Mouse (Mus musculus): ENCODE measurements at regions not wholly inside any gene's neighbourhood (a gene's known extent, or its start where the extent isn't known, plus 50 kb on each side); places are given as distances from the start of the nearest gene placed in this dataset.

- H3K79me2 ChIP-seq (ENCODE audit: control insufficient read depth, insufficient read depth, low read length, poor library complexity): no peaks in the 10 kb centered on the region
- H3K27me3 ChIP-seq (ENCODE audit: control insufficient read depth in 1 of 2, insufficient read depth in 2 of 2, low read length in 2 of 2): no peaks in the 10 kb centered on the region
- DNase-seq (ENCODE audit: low read depth, low spot score): no peak
- TF ChIP-seq MAZ (IDR thresholded peaks at IDR 0.05; ENCODE audit: low read depth, low read length): no peak
- TF ChIP-seq GATA1 (IDR thresholded peaks at IDR 0.05; ENCODE audit: low read depth, low read length): no peak
- TF ChIP-seq POLR2AphosphoS5 (IDR thresholded peaks at IDR 0.05; ENCODE audit: borderline replicate concordance, low read depth, low read length): no peak
- TF ChIP-seq NELFE (IDR thresholded peaks at IDR 0.05; ENCODE audit: low read depth, low read length): no peak
- TF ChIP-seq UBTF (IDR thresholded peaks at IDR 0.05; ENCODE audit: borderline replicate concordance, insufficient read depth, low read depth, low read length): no peak
- no peak for TF ChIP-seq TBP (IDR thresholded peaks at IDR 0.05; ENCODE audit: low read depth, low read length)
- TF ChIP-seq CHD1 (IDR thresholded peaks at IDR 0.05; ENCODE audit: low read depth, low read length): no peak
- no peak for TF ChIP-seq RCOR1 (IDR thresholded peaks at IDR 0.05; ENCODE audit: low read depth, low read length)
- no peaks in the 10 kb centered on the region for H3K4me1 ChIP-seq (ENCODE audit: control insufficient read depth in 1 of 2, insufficient read depth in 2 of 2, low read length in 2 of 2)
- H3K36me3 ChIP-seq (ENCODE audit: control insufficient read depth in 1 of 2, insufficient read depth in 2 of 2, low read length in 2 of 2): no peaks in the 10 kb centered on the region
- no peaks in the 10 kb centered on the region for H3K9me3 ChIP-seq (replicated peaks; ENCODE audit: insufficient read depth, low read length)
- H3K4me3 ChIP-seq (ENCODE audit: control insufficient read depth in 1 of 2, insufficient read depth in 1 of 2, low read depth in 2 of 2, low read length in 2 of 2): no peak overlapping the region
- no peak overlapping the region for H3K27ac ChIP-seq (ENCODE audit: control insufficient read depth, low read depth, low read length)
- no peak overlapping the region for H3K9ac ChIP-seq (ENCODE audit: control insufficient read depth, low read depth, low read length, poor library complexity, severe bottlenecking)
Measured at GRCm38 (mm10) chr4:54588704-54589103, 356.1 kb upstream of the Zfp462 start.

GRCm38 (mm10) chr4:54601671-54602512 lies 343.0 kb upstream of the Zfp462 start:
- DNase-seq (ENCODE audit: low read depth, low spot score): no peak
- Histone ChIP-seq H3K79me2 (ENCODE audit: control insufficient read depth, insufficient read depth, low read length, poor library complexity) (no peaks in the 10 kb centered on the region), H3K27me3 (ENCODE audit: control insufficient read depth in 1 of 2, insufficient read depth in 2 of 2, low read length in 2 of 2) (no peaks in the 10 kb centered on the region), H3K9ac (ENCODE audit: control insufficient read depth, low read depth, low read length, poor library complexity, severe bottlenecking) (no peak overlapping the region), H3K27ac (ENCODE audit: control insufficient read depth, low read depth, low read length) (no peak overlapping the region), H3K9me3 (replicated peaks; ENCODE audit: insufficient read depth, low read length) (no peaks in the 10 kb centered on the region), H3K4me1 (ENCODE audit: control insufficient read depth in 1 of 2, insufficient read depth in 2 of 2, low read length in 2 of 2) (no peaks in the 10 kb centered on the region), H3K4me3 (ENCODE audit: control insufficient read depth in 1 of 2, insufficient read depth in 1 of 2, low read depth in 2 of 2, low read length in 2 of 2) (no peak overlapping the region), H3K36me3 (ENCODE audit: control insufficient read depth in 1 of 2, insufficient read depth in 2 of 2, low read length in 2 of 2) (no peaks in the 10 kb centered on the region)
- TF ChIP-seq MAFK (IDR thresholded peaks at IDR 0.05; ENCODE audit: borderline replicate concordance, low read depth, low read length): no peak

- no peak overlapping the region for H3K27ac ChIP-seq (ENCODE audit: control insufficient read depth, low read depth, low read length)
- no peaks in the 10 kb centered on the region for H3K36me3 ChIP-seq (ENCODE audit: control insufficient read depth in 1 of 2, insufficient read depth in 2 of 2, low read length in 2 of 2)
- DNase-seq (ENCODE audit: low read depth, low spot score): no peak
- TF ChIP-seq NRF1 (IDR thresholded peaks at IDR 0.05; ENCODE audit: insufficient read depth, low read depth, low read length, poor library complexity, severe bottlenecking) (no peak), ZC3H11A (IDR thresholded peaks at IDR 0.05; ENCODE audit: low read depth, low read length) (no peak), MAZ (IDR thresholded peaks at IDR 0.05; ENCODE audit: low read depth, low read length) (no peak), ZNF384 (IDR thresholded peaks at IDR 0.05; ENCODE audit: low read depth, low read length) (no peak), POLR2A (IDR thresholded peaks at IDR 0.05; ENCODE audit: control insufficient read depth in 1 of 2, insufficient read depth in 1 of 2, low read depth in 1 of 2, low read length in 2 of 2, poor library complexity in 1 of 2) (no peak)
- H3K9me3 ChIP-seq (replicated peaks; ENCODE audit: insufficient read depth, low read length): no peaks in the 10 kb centered on the region
- no peak overlapping the region for H3K4me3 ChIP-seq (ENCODE audit: control insufficient read depth in 1 of 2, insufficient read depth in 1 of 2, low read depth in 2 of 2, low read length in 2 of 2)
- no peak overlapping the region for H3K9ac ChIP-seq (ENCODE audit: control insufficient read depth, low read depth, low read length, poor library complexity, severe bottlenecking)
- no peaks in the 10 kb centered on the region for H3K4me1 ChIP-seq (ENCODE audit: control insufficient read depth in 1 of 2, insufficient read depth in 2 of 2, low read length in 2 of 2)
- no peaks in the 10 kb centered on the region for H3K27me3 ChIP-seq (ENCODE audit: control insufficient read depth in 1 of 2, insufficient read depth in 2 of 2, low read length in 2 of 2)
- H3K79me2 ChIP-seq (ENCODE audit: control insufficient read depth, insufficient read depth, low read length, poor library complexity): no peaks in the 10 kb centered on the region
Measured at GRCm38 (mm10) chr4:54602513-54603205, 342.2 kb upstream of the Zfp462 start.
